Mouse (Mus musculus): Measurements from ENCODE around the gene Rgl1. TPM values are rescaled to one million over a fixed set of nuclear protein-coding genes. Genes with fewer than 3 reads are reported as not detected.

Gene Rgl1
- polyA plus RNA-seq, 1 experiment = 7.6 TPM

GRCm38 (mm10) chr1:152576614-152577144 is 189.5 kb downstream of the Rgl1 start:
- no peak for TF ChIP-seq FOSL1 (IDR thresholded peaks at IDR 0.05; ENCODE audit: insufficient read depth, low read length, poor library complexity, severe bottlenecking)
- TF ChIP-seq USF1 (IDR thresholded peaks at IDR 0.05; ENCODE audit: low read depth) = no peak
- no peak for TF ChIP-seq MYOG (IDR thresholded peaks at IDR 0.05; ENCODE audit: control insufficient read depth, extremely low read depth, insufficient read length)
- TF ChIP-seq MYOD1 (IDR thresholded peaks at IDR 0.05; ENCODE audit: control insufficient read depth, insufficient read length, low read depth) = no peak
- no peak for TF ChIP-seq CEBPB (IDR thresholded peaks at IDR 0.05; ENCODE audit: low read depth)
- no peak for TF ChIP-seq CTCF (IDR thresholded peaks at IDR 0.05; ENCODE audit: control insufficient read depth, insufficient read depth, insufficient read length)
- no peak for TF ChIP-seq MAX (IDR thresholded peaks at IDR 0.05)
- no peak overlapping the region for H3K4me3 ChIP-seq (ENCODE audit: insufficient read depth, poor library complexity, severe bottlenecking)
- H3K79me3 ChIP-seq (ENCODE audit: low read depth) = no peaks in the 10 kb centered on the region
- H3K27me3 ChIP-seq (ENCODE audit: control insufficient read depth, insufficient read depth, insufficient read length) = no peaks in the 10 kb centered on the region
- H3K79me2 ChIP-seq (ENCODE audit: control insufficient read depth, insufficient read depth) = no peaks in the 10 kb centered on the region
- H3K36me3 ChIP-seq (ENCODE audit: control insufficient read depth, insufficient read depth) = no peaks in the 10 kb centered on the region
- H3ac ChIP-seq (ENCODE audit: control insufficient read depth, insufficient read length, low read depth) = no peak overlapping the region

GRCm38 (mm10) chr1:152575096-152575495 is 191.1 kb downstream of the Rgl1 start:
- H3K27me3 ChIP-seq (ENCODE audit: control insufficient read depth, insufficient read depth, insufficient read length) = no peaks in the 10 kb centered on the region
- no peak overlapping the region for H3ac ChIP-seq (ENCODE audit: control insufficient read depth, insufficient read length, low read depth)
- H3K4me3 ChIP-seq (ENCODE audit: insufficient read depth, poor library complexity, severe bottlenecking) = no peak overlapping the region
- no peaks in the 10 kb centered on the region for H3K79me3 ChIP-seq (ENCODE audit: low read depth)
- H3K36me3 ChIP-seq (ENCODE audit: control insufficient read depth, insufficient read depth) = no peaks in the 10 kb centered on the region
- TF ChIP-seq FOSL1 (IDR thresholded peaks at IDR 0.05; ENCODE audit: insufficient read depth, low read length, poor library complexity, severe bottlenecking) = no peak
- TF ChIP-seq CEBPB (IDR thresholded peaks at IDR 0.05; ENCODE audit: low read depth) = no peak
- TF ChIP-seq MYOG (IDR thresholded peaks at IDR 0.05; ENCODE audit: control insufficient read depth, extremely low read depth, insufficient read length) = no peak
- TF ChIP-seq MAX (IDR thresholded peaks at IDR 0.05) = no peak
- TF ChIP-seq CTCF (IDR thresholded peaks at IDR 0.05; ENCODE audit: control insufficient read depth, insufficient read depth, insufficient read length) = no peak
- TF ChIP-seq MYOD1 (IDR thresholded peaks at IDR 0.05; ENCODE audit: control insufficient read depth, insufficient read length, low read depth) = no peak
- TF ChIP-seq USF1 (IDR thresholded peaks at IDR 0.05; ENCODE audit: low read depth) = no peak
- H3K79me2 ChIP-seq (ENCODE audit: control insufficient read depth, insufficient read depth) = no peaks in the 10 kb centered on the region

- no peaks in the 10 kb centered on the region for H3K27me3 ChIP-seq (ENCODE audit: control insufficient read depth, insufficient read depth, insufficient read length)
- H3K4me3 ChIP-seq (ENCODE audit: insufficient read depth, poor library complexity, severe bottlenecking) = no peak overlapping the region
- no peaks in the 10 kb centered on the region for H3K79me2 ChIP-seq (ENCODE audit: control insufficient read depth, insufficient read depth)
- no peaks in the 10 kb centered on the region for H3K36me3 ChIP-seq (ENCODE audit: control insufficient read depth, insufficient read depth)
- H3K79me3 ChIP-seq (ENCODE audit: low read depth) = no peaks in the 10 kb centered on the region
- H3ac ChIP-seq (ENCODE audit: control insufficient read depth, insufficient read length, low read depth) = no peak overlapping the region
- TF ChIP-seq USF1 (IDR thresholded peaks at IDR 0.05; ENCODE audit: low read depth) (no peak), FOSL1 (IDR thresholded peaks at IDR 0.05; ENCODE audit: insufficient read depth, low read length, poor library complexity, severe bottlenecking) (no peak), MYOD1 (IDR thresholded peaks at IDR 0.05; ENCODE audit: control insufficient read depth, insufficient read length, low read depth) (no peak), CTCF (IDR thresholded peaks at IDR 0.05; ENCODE audit: control insufficient read depth, insufficient read depth, insufficient read length) (no peak), MAX (IDR thresholded peaks at IDR 0.05) (no peak)
Measured at GRCm38 (mm10) chr1:152573470-152574059, 192.6 kb downstream of the Rgl1 start.

GRCm38 (mm10) chr1:152572755-152573469 is 193.2 kb downstream of the Rgl1 start:
- Histone ChIP-seq H3K79me3 (ENCODE audit: low read depth) (no peaks in the 10 kb centered on the region), H3ac (ENCODE audit: control insufficient read depth, insufficient read length, low read depth) (no peak overlapping the region), H3K36me3 (ENCODE audit: control insufficient read depth, insufficient read depth) (no peaks in the 10 kb centered on the region), H3K27me3 (ENCODE audit: control insufficient read depth, insufficient read depth, insufficient read length) (no peaks in the 10 kb centered on the region), H3K4me3 (ENCODE audit: insufficient read depth, poor library complexity, severe bottlenecking) (no peak overlapping the region), H3K79me2 (ENCODE audit: control insufficient read depth, insufficient read depth) (no peaks in the 10 kb centered on the region)
- no peak for TF ChIP-seq USF1 (IDR thresholded peaks at IDR 0.05; ENCODE audit: low read depth)
- TF ChIP-seq CTCF (IDR thresholded peaks at IDR 0.05; ENCODE audit: control insufficient read depth, insufficient read depth, insufficient read length) = no peak
- TF ChIP-seq MYOD1 (IDR thresholded peaks at IDR 0.05; ENCODE audit: control insufficient read depth, insufficient read length, low read depth) = no peak
- no peak for TF ChIP-seq MYOG (IDR thresholded peaks at IDR 0.05; ENCODE audit: control insufficient read depth, extremely low read depth, insufficient read length)
- TF ChIP-seq CEBPB (IDR thresholded peaks at IDR 0.05; ENCODE audit: low read depth) = no peak
- TF ChIP-seq FOSL1 (IDR thresholded peaks at IDR 0.05; ENCODE audit: insufficient read depth, low read length, poor library complexity, severe bottlenecking) = no peak
- TF ChIP-seq MAX (IDR thresholded peaks at IDR 0.05) = no peak

GRCm38 (mm10) chr1:152571340-152571739 is 194.8 kb downstream of the Rgl1 start:
- TF ChIP-seq MYOG (IDR thresholded peaks at IDR 0.05; ENCODE audit: control insufficient read depth, extremely low read depth, insufficient read length) (no peak), MAX (IDR thresholded peaks at IDR 0.05) (no peak), USF1 (IDR thresholded peaks at IDR 0.05; ENCODE audit: low read depth) (no peak), FOSL1 (IDR thresholded peaks at IDR 0.05; ENCODE audit: insufficient read depth, low read length, poor library complexity, severe bottlenecking) (no peak), CTCF (IDR thresholded peaks at IDR 0.05; ENCODE audit: control insufficient read depth, insufficient read depth, insufficient read length) (no peak), CEBPB (IDR thresholded peaks at IDR 0.05; ENCODE audit: low read depth) (no peak), MYOD1 (IDR thresholded peaks at IDR 0.05; ENCODE audit: control insufficient read depth, insufficient read length, low read depth) (no peak)
- H3K79me2 ChIP-seq (ENCODE audit: control insufficient read depth, insufficient read depth) = no peaks in the 10 kb centered on the region

More at GRCm38 (mm10) chr1:152571340-152571739, 194.8 kb downstream of the Rgl1 start:
- no peak overlapping the region for H3ac ChIP-seq (ENCODE audit: control insufficient read depth, insufficient read length, low read depth)
- no peaks in the 10 kb centered on the region for H3K27me3 ChIP-seq (ENCODE audit: control insufficient read depth, insufficient read depth, insufficient read length)
- H3K4me3 ChIP-seq (ENCODE audit: insufficient read depth, poor library complexity, severe bottlenecking) = no peak overlapping the region
- H3K79me3 ChIP-seq (ENCODE audit: low read depth) = no peaks in the 10 kb centered on the region
- H3K36me3 ChIP-seq (ENCODE audit: control insufficient read depth, insufficient read depth) = no peaks in the 10 kb centered on the region
